Mouse (Mus musculus) bone marrow, adult 2 months (tissue): ENCODE results near the gene Tmem35b. TPM values are rescaled to one million over a fixed set of nuclear protein-coding genes. Genes with fewer than 3 reads are reported as not detected.

Experiments
- H3K27ac ChIP-seq: fragments of 200-500 bp; 2 replicates; pipeline ENCODE4 v1.5.1; 2012; ENCODE audit warnings: low read depth, mild to moderate bottlenecking, control low read depth, inconsistent platforms, low read length; ENCODE audit not compliant: control insufficient read depth, poor library complexity, insufficient read depth
- H3K4me1 ChIP-seq: fragments of 200-500 bp; 2 replicates; pipeline ENCODE4 v1.6.1; 2011; ENCODE audit warnings: low read length; ENCODE audit not compliant: control insufficient read depth, insufficient read depth
- H3K4me3 ChIP-seq: fragments of 200-500 bp; replicated peaks from 2 replicates; pipeline ENCODE3; 2011; ENCODE audit warnings: mild to moderate bottlenecking, low read depth, low read length, control low read depth; ENCODE audit not compliant: control insufficient read depth
- CTCF ChIP-seq: fragments of 200-500 bp; IDR thresholded peaks from 2 replicates; pipeline ENCODE4 v1.5.1; 2011; ENCODE audit warnings: low read length, control low read depth; ENCODE audit not compliant: control insufficient read depth, insufficient read depth
- POLR2A ChIP-seq: fragments of 200-500 bp; IDR thresholded peaks from 2 replicates; pipeline ENCODE4 v1.6.1; 2011; ENCODE audit warnings: low read depth, mild to moderate bottlenecking, control low read depth, low read length, borderline replicate concordance; ENCODE audit not compliant: control insufficient read depth
- WGBS: fragments of 180-500 bp; shearing (Covaris S2); methylation state at CpG from one replicate; pipeline ENCODE4 v1.1.7; 2018; 5-methylcytosine and 5-hydroxymethylcytosine counted together
- polyA plus RNA-seq: library from polyadenylated mRNA; stranded (reverse); fragments of >200 nt; gene quantifications from 2 replicates; pipeline ENCODE4 v1.2.4, GENCODE M21; 2011; ENCODE audit warnings: low replicate concordance; ENCODE audit not compliant: missing spikeins, insufficient read depth, insufficient read length

The Tmem35b gene
- polyA plus RNA-seq, 1 experiment: 8.6 TPM

DNA sequence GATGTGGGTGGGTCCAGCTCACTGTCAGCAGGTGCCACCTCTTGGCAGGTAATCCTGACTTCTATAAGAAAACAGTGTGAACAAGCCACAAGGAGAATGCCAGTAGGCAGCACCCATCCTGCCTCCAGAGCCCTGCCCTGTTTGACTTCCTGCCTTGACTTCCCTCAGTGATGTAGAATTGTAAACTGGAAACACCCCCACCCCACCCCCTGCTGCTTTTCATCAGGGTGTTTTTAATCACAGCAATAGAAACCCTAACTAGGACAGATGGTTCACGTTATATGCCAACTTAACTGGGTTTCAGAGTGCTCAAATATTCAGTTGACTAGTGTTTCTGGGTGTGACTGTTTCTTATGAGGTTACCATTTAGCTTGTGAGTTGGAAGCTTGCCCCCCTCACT, 29.9 kb downstream of the Tmem35b start:
- H3K4me1 ChIP-seq: no peaks in the 10 kb centered on the region
- H3K4me3 ChIP-seq: no peak overlapping the region
- H3K27ac ChIP-seq: no peak overlapping the region
- TF ChIP-seq CTCF: no peak
- no peak for TF ChIP-seq POLR2A
- 54% methylated on average over 1 of the region's 1 CpGs for WGBS

DNA sequence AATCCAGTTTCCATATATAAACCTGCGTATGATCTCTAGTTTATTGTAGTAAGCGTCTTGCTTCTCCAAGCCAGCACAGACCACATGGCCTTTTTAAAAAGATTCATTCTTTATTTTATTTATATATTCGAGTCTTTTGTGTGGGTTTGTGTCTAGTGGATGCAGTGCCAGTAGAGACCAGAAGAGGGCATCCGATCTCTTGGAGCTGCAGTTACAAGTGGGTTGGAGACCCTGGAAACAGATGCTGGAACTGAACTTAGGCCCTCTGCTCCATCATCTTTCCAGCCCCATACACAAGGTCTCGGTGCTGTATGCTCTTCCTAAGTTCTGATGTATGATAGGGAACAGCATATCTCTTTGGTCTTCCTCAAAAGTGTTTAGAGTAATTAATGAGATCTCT, 32.3 kb downstream of the Tmem35b start:
- H3K27ac ChIP-seq: no peak overlapping the region
- no peaks in the 10 kb centered on the region for H3K4me1 ChIP-seq
- TF ChIP-seq POLR2A: no peak
- TF ChIP-seq CTCF: peak; percentile 25; the same call in 1 of the 2 replicates
- H3K4me3 ChIP-seq: no peak overlapping the region
- 51% methylated on average over 5 of the region's 5 CpGs for WGBS

DNA sequence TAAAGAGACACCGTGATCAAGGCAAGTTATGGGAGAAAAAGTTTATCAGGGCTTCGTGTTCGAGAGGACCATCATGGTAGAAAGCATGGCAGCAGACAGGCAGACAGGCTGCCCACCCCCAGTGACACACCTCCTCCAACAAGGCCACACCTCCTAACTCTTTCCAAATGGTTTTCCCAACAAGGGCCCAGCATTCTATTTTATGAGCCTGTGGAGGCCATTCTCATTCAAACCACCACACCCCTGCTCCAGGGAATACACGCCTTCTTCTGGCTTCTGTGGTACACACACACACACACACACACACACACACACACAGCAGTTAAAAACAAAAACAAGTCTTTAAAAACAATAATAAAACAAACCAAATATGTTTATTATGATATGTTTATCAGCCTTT, 34.3 kb downstream of the Tmem35b start:
- Histone ChIP-seq H3K4me1 (no peaks in the 10 kb centered on the region), H3K4me3 (no peak overlapping the region), H3K27ac (no peak overlapping the region)
- TF ChIP-seq POLR2A (no peak), CTCF (no peak)
- 84% methylated on average over 4 of the region's 4 CpGs for WGBS

DNA sequence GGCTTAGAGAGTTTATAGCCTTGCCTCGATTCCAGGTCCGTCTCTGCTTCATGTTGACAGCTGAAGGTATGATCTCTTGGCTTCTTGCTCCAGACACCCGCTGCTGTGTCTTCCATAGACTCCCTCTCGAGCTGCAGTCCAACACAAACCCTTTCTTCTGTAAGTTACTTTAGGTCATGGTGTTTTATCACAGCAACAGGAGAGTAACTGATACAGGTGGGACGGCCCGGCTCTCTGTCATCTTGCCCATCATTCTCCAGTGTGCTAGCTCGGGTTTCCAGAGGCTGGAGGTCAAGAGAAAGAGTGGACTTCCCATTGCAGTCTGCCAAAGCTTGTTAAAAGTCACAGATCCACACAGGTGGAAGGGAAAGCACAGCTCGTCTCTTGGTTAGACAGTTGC, 40.4 kb downstream of the Tmem35b start:
- 61% methylated on average over 8 of the region's 8 CpGs for WGBS
- Histone ChIP-seq H3K4me1 (no peaks in the 10 kb centered on the region), H3K27ac (no peak overlapping the region), H3K4me3 (no peak overlapping the region)
- no peak for TF ChIP-seq POLR2A
- TF ChIP-seq CTCF: no peak

DNA sequence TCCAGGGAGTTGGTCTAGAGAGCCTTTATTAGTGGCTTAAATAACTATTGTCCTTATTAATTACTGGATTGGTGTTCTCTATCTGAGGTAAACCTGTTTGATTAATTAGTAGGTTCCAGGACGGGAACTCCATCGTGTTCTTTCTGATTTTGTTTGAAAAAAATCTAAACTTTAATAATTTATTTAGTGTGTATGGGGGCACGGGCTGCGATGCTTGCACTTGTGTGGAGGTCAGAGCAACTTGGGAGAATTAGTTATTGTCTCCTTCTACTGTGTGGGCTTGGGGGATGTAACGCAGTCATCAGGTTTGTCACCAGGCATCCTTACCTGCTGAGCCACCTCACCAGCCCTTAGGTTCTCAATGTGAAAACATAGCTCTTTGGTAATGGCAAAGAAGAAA, 43.6 kb downstream of the Tmem35b start:
- H3K27ac ChIP-seq: no peak overlapping the region
- no peaks in the 10 kb centered on the region for H3K4me1 ChIP-seq
- no peak for TF ChIP-seq CTCF
- TF ChIP-seq POLR2A: no peak
- WGBS: 69% methylated on average over 5 of the region's 5 CpGs
- no peak overlapping the region for H3K4me3 ChIP-seq

DNA sequence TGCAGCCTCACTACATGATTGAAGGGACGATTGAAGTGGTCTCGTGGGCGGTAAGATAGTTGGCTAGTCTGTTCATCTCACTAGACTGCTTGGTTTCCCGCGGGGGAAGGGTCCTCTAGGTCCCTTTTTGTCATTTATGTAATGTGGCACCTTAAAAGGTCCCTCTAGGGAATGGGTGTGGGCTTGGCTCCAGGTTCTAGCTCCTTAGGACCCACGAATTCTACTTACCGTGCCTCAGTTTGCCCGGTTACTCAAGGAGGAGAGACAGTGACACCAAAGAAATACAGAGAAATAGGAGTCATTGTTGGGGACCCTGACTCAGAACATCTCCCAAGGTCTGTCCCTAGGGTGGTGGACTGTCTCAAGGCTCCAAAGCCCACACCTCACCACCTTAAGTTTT, 44.2 kb downstream of the Tmem35b start:
- TF ChIP-seq CTCF (no peak), POLR2A (no peak)
- H3K4me3 ChIP-seq: no peak overlapping the region
- WGBS: 13% methylated on average over 8 of the region's 8 CpGs
- no peaks in the 10 kb centered on the region for H3K4me1 ChIP-seq
- H3K27ac ChIP-seq: no peak overlapping the region

DNA sequence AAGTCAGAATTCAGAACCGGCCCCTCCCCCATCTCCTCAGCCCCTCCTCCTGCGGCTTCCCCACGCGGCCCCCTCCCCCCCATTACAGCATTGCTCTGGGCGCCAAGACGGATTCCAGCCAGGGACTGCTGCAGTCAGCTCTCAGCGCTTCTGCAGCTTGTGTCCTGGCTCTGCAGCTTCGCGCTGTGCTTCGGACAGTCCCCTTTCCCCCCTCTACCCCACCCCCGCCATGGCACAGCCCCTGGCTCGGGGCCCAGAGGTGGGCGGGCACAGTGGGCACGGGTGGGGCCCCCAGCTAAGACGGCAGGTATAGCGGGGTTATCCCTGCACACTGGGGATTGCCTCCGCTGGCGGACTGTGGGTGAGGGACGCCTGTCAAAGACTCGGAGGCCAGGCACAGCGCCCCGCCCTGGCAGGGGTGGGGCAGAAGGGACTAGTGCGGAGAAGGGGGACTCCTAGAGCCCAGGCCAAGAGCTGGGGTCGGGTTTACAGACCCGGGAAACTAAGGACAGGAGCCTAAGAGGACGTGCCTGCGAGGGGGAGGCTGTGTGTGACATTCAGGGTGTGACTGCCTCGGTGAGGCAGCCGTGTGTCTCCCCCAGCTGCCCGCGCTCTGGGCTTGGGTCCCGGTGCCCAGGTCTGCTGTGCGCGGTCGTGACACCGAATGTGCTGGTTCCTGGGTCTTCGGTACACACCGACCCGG, 44.9 kb downstream of the Tmem35b start:
- H3K4me3 ChIP-seq: no peak overlapping the region
- TF ChIP-seq CTCF (no peak), POLR2A (no peak)
- under 1% methylated on average over 39 of the region's 39 CpGs for WGBS
- H3K27ac ChIP-seq: no peak overlapping the region; the same call in 1 of the 2 replicates
- no peaks in the 10 kb centered on the region for H3K4me1 ChIP-seq

DNA sequence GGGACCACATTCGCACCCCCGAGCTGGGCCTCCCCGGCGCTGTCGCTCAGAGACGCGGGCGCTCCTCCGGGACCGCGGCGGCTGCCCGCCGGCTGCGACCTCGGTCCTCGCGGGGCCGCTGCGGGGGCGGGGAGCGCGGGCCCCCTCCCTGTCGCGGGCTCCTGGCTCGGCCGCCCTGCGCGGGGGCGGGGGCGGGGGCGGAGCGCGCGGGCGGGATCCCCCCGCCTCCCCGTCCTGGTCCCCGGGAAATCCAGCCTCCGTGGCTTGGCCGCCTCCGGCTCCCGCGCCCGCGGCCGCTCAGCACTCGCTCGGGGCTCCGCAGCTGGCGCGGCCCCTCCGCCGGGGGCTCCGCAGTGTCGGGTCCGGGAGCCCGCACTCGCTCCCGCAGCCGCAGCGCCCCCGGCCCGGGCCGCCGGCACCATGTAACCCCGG, 45.4 kb downstream of the Tmem35b start, which contains the start of gene Dlgap3:
Gene Dlgap3 (plus strand): TSS at position 291 of the 432 bp plus-strand sequence.
- WGBS: 2% methylated on average over 67 of the region's 67 CpGs
- Histone ChIP-seq H3K4me1 (no peaks in the 10 kb centered on the region), H3K4me3 (no peak within 1 kb of the TSS), H3K27ac (no peak within 1 kb of the TSS; the same call in 1 of the 2 replicates)
- TF ChIP-seq CTCF: no peak
- TF ChIP-seq POLR2A: no peak
